Mouse (Mus musculus) mouse embryonic stem cell (cell line): ENCODE data around the gene Henmt1.

Experiments used
- in situ Hi-C, 2 experiments: fragments of 300-500 bp; cut with MboI; formaldehyde crosslinking; loops; 1 replicate in 1 of 2; 3 replicates in 1 of 2; pipeline ENCODE4 v1.14.3; 2019 to 2020; ENCODE audit warnings: low sequenced_read_pairs in 2 of 2, low pct_unique_long_range_greater_than_20kb in 1 of 2, mixed read lengths in 1 of 2; ENCODE audit not compliant: unreplicated experiment in 1 of 2

Gene Henmt1

DNA sequence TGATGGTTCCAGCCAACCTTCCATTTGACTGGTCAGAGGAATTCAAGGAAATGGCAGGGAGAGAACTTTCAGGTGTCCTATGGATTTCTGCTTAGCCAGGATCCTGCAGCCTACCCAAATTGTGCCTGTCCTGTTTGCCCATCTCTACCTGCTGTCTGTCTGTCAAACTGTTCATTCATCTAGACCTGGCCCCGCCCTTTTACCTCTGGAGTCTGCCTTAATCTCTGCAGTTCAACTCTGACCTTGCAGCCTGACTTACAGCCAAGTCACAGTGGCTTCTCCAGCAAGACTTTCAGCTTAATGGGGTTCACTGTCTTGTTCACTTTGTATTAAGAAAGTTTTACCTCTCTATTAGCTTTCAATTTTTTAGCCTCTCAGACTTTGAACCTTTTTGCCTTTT, 13.4 kb upstream of the Henmt1 start:
- in situ Hi-C loops = no loop called here

DNA sequence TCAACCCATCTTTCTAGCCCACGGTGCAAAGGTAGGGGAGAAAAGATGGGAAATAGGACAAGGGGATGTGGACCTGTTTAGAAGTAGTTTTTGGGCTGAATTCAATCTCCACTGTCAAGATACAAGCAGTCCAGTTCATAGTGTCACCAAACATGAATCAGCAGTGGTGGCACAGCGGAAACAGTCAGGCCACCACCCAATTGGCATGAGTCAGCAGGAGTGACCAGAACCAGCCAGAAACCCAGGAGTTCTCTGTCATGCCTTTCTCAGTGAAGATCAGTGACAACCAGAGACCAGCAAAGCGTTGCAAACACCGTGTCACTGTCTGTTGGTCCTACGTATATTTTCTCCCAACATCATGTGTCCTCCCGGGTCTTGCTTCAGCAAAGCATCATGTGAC, 6.1 kb upstream of the Henmt1 start:
- in situ Hi-C loops = no loop called here

DNA sequence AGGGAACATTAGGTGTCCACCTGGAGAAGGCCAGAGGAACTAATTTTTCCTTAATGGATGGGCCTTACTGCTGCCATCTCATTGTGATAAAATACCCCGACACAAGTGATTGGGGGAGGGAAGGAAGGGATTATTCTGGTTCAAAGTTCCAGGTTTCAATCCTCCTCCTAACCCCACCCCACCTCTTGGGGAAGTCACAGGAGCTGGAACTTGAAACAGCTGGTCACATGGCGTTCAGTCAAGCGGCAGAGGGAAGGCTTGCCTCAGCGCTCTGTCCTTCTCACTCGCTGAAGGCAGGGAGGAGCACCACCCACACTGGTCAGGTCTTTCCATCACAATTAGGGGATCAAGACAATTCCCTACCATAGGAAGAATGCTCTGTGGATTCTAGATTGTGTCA, 982 bp upstream of the Henmt1 start:
- in situ Hi-C loops = no loop called here

DNA sequence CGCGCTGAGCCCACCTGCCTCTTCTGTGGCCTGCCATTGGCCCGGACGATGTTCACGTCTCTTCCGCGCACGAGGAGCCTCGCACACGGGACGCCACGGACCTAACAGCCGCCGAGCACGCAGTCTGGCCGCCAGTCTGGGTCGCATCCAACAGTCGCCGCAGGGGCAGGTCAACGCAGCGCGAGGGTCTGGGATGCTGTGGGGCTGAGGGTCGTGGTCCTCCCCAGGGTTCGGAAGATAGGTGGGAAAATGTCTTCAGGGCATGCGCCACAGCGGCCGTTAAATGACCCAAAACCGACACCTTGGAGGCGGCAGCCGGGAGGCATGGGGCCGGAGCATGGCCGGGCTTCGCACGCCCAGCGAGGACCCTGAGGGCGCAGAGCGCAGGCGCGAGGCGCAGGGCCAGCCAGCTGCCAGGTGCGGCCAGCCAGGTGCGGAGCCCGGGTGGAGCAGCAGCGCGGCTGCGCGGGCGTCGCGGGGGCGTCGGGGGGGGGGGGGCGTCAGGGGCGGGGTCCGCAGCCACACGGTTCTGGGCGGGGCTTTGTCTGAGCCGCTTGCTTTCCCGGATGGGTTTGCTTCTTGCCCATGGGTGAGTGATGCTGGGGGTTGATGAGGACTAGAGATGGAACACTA, 444 bp downstream of the Henmt1 start, which contains the start of gene Gm9857:
Gene Gm9857, minus strand, starts transcription at position 445 of the 633 bp plus-strand sequence.
- in situ Hi-C loops = no loop called here

DNA sequence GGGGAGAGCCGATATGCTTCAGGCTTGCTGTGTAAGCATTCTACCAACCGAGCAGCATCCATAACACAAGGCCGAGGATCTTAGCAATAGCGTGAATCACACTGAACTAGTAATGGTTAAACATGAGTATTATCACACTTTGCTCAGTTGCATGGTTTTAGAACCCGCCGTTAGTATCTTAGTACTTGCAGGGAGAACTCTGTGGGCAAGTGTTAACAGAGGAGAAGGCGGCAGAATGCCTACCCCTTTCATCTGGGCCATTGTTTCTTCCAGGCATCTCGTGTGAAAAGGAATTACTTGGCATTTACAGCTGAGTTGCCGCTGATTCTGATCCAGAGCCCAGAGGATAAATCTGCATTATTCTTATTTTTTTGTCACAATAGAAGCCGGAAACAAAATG, 1.3 kb downstream of the Henmt1 start:
- in situ Hi-C loops = no loop called here

DNA sequence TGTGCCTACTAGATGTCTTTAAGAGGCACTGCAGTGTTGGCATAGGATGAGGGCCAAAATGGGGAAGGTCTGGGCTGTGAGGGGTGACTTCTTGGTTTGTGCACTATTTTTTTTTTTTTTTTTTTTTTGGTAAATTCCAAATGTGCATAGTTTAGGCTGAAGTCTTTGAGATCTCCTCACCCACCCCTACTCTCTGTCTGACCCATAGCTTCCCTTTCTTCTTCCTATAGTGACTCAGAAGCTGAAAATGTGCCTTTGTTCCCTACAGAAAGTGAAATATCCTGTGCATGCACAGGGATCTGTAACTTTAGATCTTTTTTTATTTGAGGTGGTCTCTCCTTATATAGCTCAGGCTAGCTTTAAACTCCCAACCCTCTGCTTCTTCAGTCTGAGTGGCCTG, 18.3 kb downstream of the Henmt1 start:
- in situ Hi-C loops = no loop called here

DNA sequence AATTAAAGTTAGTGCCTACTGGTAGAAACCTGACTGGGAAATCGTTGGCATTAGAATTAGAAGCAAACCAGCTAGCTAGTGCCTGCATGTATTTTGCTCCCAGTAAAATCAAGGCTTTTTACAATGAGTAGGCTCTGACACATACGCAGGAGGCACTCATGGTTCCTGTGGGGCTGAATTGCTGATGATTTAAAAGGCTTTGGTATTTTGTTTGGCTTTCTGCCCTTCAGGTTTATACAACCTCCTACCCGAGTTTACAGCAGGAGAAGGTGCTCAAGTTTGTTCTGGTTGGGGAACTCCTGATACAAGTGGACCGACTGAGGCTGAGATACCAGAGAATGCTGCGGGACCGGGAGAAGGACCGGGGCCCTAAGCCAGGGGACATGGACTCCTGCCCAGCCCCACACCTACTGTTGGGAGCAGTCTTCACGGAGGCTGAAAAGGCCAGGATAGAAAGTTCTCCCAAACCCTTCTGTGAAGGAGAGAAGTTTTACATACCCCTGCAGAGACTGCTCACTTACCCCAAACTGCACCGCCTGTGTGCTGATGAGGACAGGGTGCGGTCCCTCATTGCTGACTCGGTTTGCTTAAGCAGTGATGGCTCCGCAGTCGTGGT, 20.1 kb downstream of the Henmt1 start:
- in situ Hi-C loops = no loop called here

DNA sequence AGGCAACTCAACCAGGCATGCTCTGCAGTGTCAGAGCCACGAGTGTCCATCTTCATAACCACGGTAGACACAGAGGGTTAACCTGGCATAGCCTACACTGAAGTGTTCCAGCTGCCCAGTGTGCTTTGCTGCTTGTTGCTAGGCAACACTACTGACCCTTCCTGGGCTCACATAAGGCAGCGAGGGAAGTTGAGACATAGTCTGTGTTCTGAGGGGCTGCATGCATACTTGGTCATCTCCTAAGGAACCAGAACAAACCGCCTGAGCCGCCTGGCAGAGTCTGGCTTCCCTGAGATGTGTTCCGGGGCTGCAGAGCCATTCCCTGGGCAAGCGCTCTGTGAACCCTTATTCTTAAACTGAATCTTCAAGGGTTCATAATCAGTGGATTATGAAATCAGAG, 21.6 kb downstream of the Henmt1 start:
- in situ Hi-C loops = no loop called here

DNA sequence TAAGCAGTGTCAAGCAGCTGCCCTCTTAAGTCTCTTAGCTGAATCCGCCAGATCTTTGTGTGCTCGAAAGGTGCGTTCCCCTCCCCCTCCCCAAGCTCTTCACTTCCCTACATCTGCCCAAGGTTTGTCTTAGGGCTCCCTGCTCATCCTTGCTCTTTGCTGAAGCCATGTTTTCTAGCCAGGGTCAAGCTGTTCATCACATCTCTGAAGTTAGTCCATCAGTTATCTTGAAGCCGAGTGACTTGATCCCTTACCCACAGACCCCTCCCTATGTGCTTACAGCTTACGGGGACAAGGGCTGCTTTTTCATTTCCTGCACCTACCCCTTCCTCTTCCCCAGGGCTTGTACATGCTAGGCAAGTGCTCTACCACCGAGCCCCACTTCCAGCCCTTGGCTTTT, 22.0 kb downstream of the Henmt1 start:
- in situ Hi-C loops = no loop called here

DNA sequence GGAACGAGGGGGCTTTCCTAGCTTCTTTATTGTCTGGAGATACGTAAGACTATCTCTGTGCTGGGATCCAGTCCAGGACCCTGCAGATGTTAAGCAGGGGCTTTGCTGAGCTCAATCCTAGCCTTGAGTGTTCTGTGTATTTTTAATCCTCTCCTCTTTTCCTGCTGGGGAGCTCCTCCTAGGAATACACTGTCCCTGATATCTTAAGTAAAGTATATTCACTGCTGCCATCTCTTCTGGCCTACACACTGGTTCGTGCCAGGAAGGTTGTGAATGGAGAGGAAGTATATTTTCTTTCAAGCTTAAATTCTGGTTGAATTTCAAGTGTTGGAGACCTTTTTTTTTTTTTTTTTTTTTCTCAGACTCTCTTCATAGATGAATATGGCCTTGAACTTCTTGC, 23.6 kb downstream of the Henmt1 start:
- in situ Hi-C loops = no loop called here

DNA sequence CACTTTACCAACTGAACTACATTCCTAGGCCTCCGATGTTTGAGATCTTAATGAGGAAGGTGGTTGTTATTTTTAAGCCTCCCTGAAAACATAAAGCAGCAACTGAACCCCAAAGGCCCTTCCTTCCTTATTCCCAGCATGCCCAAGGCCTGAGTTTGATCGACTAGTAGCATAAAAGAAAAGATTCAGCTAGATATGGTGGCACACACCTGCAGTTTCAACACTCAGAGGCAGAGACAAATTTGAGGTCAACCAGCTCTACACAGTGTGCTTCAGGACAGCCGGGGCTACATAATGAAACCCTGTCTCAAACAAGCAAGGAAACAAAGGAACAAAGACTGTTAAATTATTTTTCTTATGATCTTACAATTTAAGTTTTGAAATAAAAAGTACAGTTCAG, 24.1 kb downstream of the Henmt1 start:
- in situ Hi-C loops = no loop called here

DNA sequence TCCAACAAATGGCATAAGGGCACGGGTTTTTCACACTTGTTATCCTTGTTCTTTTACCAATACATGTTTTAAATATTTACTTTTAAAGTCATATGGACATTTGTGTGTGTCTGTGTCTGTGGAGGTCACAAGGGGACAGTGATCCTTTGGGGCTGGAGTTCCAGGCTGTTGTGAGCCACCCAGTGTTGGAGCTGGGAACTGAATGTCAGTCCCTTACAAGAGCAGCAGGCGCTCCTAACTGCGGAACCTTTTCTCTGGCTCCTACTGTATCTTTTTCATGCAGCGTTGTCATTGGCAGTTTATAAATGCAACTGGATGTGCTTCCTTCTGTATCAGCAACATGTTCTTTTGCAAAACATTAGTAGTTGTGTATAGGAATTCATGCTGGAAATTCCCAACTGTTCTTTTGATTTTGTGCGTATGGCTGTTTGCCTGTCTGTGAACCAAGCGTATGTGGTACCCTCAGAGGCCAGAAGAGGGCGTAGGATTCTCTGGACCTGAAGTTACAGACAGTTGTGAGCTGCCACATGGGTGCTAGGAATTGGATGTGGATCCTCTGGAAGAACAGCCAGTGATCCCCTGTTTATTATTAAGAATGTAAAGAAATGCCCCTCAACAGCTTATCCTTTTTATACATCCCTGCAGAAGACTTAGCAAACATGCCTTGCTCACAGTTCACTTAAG, 24.8 kb downstream of the Henmt1 start:
- in situ Hi-C loops = no loop called here

DNA sequence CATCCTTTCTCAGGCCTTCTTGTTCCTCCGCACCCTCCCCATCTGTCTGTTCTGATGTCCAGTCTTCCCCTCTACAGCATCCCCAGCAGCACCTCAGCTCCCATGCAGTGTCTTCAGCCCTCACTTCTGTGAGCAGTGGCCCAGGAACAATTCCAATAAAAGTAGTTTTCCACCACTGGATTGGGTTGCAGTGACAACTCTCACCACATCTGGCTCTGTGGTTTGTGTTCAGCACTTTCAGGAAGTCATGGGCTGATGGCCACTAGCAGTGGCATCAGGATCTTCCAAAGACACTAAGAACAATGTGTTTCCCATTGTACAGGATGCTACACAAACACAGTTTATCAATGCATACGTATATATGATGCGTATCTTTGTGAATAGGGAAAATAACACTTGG, 26.4 kb downstream of the Henmt1 start:
- in situ Hi-C loops = no loop called here

DNA sequence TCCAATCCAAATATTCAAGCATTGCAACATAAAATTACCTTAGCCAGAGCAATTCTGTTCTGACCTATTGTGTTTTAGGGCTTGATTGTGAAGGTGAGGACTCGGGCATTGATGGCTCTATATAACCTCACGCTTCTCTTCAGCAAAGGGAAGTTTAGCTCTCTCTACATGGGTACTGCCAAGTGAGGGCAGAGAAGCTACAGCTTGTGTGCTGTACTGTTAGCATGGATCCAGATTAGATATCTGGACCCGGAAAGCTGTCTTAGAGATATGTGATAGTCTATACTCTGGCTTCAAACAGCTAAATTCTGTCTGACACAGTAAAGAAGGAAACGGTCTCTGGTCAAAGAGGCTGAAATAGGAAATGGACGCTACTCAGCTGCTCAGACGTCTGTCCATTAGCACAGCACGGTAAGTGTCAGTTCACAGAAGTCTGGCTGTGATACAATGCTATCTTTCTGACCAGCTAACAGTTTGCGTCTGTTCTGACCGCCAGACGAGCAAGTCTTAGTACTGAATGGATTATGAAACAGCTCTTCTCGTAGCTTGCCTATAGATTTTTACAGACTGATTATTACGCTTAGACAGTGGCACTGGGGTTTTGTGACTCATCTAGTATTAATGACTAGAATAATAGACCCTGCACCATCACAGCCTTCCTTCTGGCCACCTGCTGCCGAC, 34.4 kb downstream of the Henmt1 start:
- in situ Hi-C loops = no loop called here

DNA sequence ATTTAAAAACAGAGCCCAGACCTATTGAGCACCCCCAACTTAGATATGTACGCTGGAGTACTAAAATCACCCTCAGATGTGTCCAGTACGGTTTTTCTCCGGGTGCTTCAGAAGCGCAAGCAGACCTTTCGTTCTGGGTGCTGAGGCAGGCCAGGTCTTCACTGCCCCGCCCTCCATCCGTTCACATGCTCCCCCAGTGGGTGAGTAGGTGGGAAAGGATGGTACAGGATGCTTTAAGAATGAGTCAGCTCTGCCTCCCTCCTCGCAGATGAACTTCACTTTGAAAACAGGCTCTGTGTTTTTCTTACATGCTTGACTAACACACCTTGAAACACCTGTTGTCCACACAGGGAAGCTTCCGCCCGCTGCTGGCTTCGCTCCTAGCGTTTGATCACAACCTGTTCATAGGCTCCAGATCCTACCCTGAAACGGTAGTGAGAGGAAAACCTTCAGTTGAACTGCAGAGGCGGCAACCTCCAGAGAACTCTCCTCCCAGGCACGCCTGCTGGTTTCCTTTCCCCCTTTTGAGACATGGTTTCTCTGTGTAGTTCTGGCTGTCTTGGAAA, 35.3 kb downstream of the Henmt1 start:
- in situ Hi-C loops = no loop called here

DNA sequence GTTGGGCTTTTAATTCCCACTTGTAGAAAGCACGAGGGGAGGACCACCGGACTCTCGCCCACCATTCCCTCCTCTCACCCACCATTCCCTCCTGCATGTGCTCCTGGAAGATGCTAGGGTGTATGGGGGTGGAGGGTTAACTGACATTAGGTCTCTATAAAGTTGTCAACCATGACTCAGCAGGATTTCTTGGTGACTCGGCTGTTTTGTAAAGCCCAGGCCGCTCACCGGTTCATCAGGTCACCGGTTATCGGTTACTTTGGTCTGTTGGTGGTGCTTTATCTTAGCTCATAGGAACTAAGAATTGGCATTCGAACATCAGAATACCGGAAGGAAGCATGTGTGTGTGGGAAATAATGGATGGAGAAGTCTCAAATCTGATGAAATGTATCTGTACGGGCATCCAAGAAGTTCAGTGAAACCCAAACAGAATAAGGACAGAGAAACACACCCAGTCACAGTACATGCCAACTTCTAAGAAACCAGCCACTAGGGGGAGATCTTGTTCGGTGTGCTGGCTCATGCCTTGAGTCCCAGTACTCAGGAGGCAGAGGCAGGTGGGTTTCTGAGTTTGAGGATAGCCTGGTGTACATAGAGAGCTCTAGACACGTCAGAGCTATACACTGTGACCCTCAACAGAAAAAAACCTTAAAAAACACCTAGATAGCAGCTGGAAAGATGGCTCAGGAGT, 37.8 kb downstream of the Henmt1 start:
- in situ Hi-C loops = no loop called here

DNA sequence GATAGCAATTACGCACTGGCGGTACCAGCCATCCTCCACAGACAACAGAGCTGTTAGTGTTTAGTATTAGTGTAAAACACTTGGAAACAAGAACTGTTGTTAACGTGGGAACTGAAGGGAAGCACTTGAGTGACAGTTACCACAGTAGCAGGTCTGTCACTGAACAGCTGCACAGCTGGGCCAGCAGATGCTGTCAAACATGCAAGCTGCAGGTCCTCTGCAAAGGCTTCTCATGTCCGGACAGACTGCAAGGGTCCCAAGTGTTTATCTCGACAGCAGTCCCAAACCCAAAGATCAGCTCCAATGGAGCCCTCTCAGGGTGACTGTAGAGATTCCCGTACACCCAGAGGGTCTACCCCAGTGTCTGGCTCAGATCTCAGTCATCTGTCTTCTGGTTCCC, 42.3 kb downstream of the Henmt1 start:
- in situ Hi-C loops = no loop called here

DNA sequence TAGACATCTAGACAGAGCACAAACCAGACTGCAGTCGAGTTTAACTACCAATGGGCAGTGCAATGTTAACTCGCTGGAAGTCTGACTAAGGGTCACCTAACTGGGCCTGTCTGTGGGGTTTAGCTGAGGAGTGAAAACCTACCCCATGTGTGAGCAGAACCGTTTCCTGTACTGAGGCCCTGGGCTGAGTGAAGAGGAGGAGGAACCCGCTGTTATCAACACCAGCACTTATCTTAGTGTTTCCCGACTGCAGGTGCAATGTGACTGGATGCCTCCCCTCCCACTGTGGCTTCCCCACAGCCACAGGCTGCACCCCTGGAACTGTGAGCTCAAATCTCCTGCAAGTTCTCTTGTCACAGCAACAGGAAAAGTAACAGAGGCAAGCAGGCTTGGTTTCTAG, 44.3 kb downstream of the Henmt1 start:
- in situ Hi-C loops = no loop called here

DNA sequence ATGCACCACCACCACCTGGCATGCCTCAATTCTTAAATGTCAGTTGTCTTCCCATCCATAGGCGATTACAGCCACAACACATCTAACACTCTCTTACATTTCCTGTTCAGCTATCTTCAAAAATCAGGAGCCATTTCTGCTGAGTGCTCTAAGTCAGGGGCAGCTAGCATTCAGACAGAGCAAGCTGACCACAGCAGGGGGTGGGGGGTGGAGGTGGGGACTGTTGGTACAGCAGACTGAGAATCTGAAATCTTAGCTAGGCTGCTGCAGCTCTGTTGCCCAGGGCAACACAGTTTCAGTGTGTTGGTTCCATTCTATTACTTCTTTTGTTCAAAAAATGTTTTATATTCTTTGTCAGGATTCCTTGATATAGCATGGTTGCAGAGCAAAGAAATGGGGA, 46.9 kb downstream of the Henmt1 start:
- in situ Hi-C loops = no loop called here
